Mouse (Mus musculus): ENCODE data around the gene Elf1. TPM values are rescaled to one million over a fixed set of nuclear protein-coding genes. Genes with fewer than 3 reads are reported as not detected.

The Elf1 gene
- total and polyA plus RNA-seq, 2 experiments from 2014 or later = 2.1 to 7.2 TPM

GRCm38 (mm10) chr14:79473384-79473783 lies 7.6 kb upstream of the Elf1 start:
- Histone ChIP-seq H3K36me3 (ENCODE audit: insufficient read depth, low read length) (peaks cover 44% of the 10 kb centered on the region), H3K9ac (replicated peaks; ENCODE audit: low read length, poor library complexity, severe bottlenecking) (no peak overlapping the region), H3K27ac (ENCODE audit: low read depth, low read length) (no peak overlapping the region), H3K4me2 (ENCODE audit: low read depth, low read length, poor library complexity, severe bottlenecking) (no peak overlapping the region), H3K4me3 (ENCODE audit: low read depth, low read length) (no peak overlapping the region), H3K27me3 (ENCODE audit: insufficient read depth, low read length) (no peaks in the 10 kb centered on the region), H3K4me1 (ENCODE audit: insufficient read depth, low read length) (no peaks in the 10 kb centered on the region), H3K9me3 (ENCODE audit: low read length) (no peaks in the 10 kb centered on the region)
- no peak for TF ChIP-seq CTCF (IDR thresholded peaks at IDR 0.05)
- DNase-seq (ENCODE audit: low spot score) (no peak), ATAC-seq (ENCODE audit: low FRiP score) (no peak)
- 84% methylated on average over 2 of the region's 2 CpGs for WGBS

- DNase-seq (ENCODE audit: low spot score) (peak; percentile 97), ATAC-seq (ENCODE audit: low FRiP score) (peak; percentile 94)
- Histone ChIP-seq H3K4me3 (ENCODE audit: low read depth, low read length) (peak within 1 kb of the TSS; percentile 97), H3K9me3 (ENCODE audit: low read length) (no peaks in the 10 kb centered on the region), H3K4me2 (ENCODE audit: low read depth, low read length, poor library complexity, severe bottlenecking) (peak within 1 kb of the TSS; percentile 64), H3K27me3 (ENCODE audit: insufficient read depth, low read length) (no peaks in the 10 kb centered on the region), H3K36me3 (ENCODE audit: insufficient read depth, low read length) (peaks cover 3% of the 10 kb centered on the region; the same call in 1 of the 2 replicates), H3K9ac (replicated peaks; ENCODE audit: low read length, poor library complexity, severe bottlenecking) (peak within 1 kb of the TSS; percentile 86), H3K27ac (ENCODE audit: low read depth, low read length) (peak within 1 kb of the TSS; percentile 100), H3K4me1 (ENCODE audit: insufficient read depth, low read length) (peaks cover 8% of the 10 kb centered on the region)
- TF ChIP-seq CTCF (IDR thresholded peaks at IDR 0.05) = no peak
- WGBS = under 1% methylated on average over 66 of the region's 86 CpGs
Observed at GRCm38 (mm10) chr14:79481339-79482151, 551 bp downstream of the Elf1 start, which contains the start of gene Wbp4. Wbp4 (minus strand) TSS chr14:79481520.

DNA sequence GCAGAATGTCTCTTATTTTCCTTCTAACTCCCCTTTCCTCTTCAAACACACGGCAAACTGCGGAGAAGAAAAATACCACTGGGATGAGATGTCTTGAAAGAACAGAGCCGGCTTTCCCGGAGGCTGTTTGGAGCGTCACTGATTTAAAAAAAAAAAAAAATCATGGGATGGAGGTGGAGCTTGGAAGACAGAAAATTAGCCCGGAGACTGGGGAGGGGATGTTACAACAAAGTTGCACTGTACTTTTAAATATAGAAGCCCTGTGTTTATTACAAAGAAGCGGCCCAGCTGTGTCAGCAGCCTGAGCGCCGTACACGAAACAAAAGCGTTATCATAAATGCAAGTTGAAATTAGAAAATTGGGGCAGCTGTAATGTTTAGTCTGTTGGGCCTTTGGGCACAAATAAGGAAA lies 1.3 kb downstream of the Elf1 start:
- Histone ChIP-seq H3K9me3 (ENCODE audit: low read length) (no peaks in the 10 kb centered on the region), H3K27me3 (ENCODE audit: insufficient read depth, low read length) (no peaks in the 10 kb centered on the region), H3K36me3 (ENCODE audit: insufficient read depth, low read length) (no peaks in the 10 kb centered on the region), H3K4me2 (ENCODE audit: low read depth, low read length, poor library complexity, severe bottlenecking) (peak overlapping the region; percentile 64), H3K27ac (ENCODE audit: low read depth, low read length) (peak overlapping the region; percentile 100), H3K4me3 (ENCODE audit: low read depth, low read length) (peak overlapping the region; percentile 97), H3K4me1 (ENCODE audit: insufficient read depth, low read length) (peaks cover 8% of the 10 kb centered on the region), H3K9ac (replicated peaks; ENCODE audit: low read length, poor library complexity, severe bottlenecking) (peak overlapping the region; percentile 68)
- WGBS = 0% methylated on average over 11 of the region's 11 CpGs
- peak; percentile 68 for DNase-seq (ENCODE audit: low spot score)
- TF ChIP-seq CTCF (IDR thresholded peaks at IDR 0.05) = no peak
- no peak for ATAC-seq (ENCODE audit: low FRiP score)

- 27% methylated on average over 15 of the region's 15 CpGs for whole genome bisulfite sequencing
- DNase-seq (ENCODE audit: low spot score) = no peak
- no peak for TF ChIP-seq CTCF (IDR thresholded peaks at IDR 0.05)
- H3K36me3 ChIP-seq (ENCODE audit: insufficient read depth, low read length) = no peaks in the 10 kb centered on the region
- H3K27ac ChIP-seq (ENCODE audit: low read depth, low read length) = peak overlapping the region; percentile 100
- no peaks in the 10 kb centered on the region for H3K9me3 ChIP-seq (ENCODE audit: low read length)
- peak overlapping the region; percentile 64 for H3K4me2 ChIP-seq (ENCODE audit: low read depth, low read length, poor library complexity, severe bottlenecking)
- H3K27me3 ChIP-seq (ENCODE audit: insufficient read depth, low read length) = no peaks in the 10 kb centered on the region
- peak overlapping the region; percentile 97 for H3K4me3 ChIP-seq (ENCODE audit: low read depth, low read length)
- H3K4me1 ChIP-seq (ENCODE audit: insufficient read depth, low read length) = peaks cover 8% of the 10 kb centered on the region
- peak overlapping the region; percentile 68 for H3K9ac ChIP-seq (replicated peaks; ENCODE audit: low read length, poor library complexity, severe bottlenecking)
- no peak for ATAC-seq (ENCODE audit: low FRiP score)
Observed at GRCm38 (mm10) chr14:79482747-79483355, 1.9 kb downstream of the Elf1 start.

GRCm38 (mm10) chr14:79483611-79484120 lies 2.7 kb downstream of the Elf1 start:
- Histone ChIP-seq H3K36me3 (ENCODE audit: insufficient read depth, low read length) (no peaks in the 10 kb centered on the region), H3K9me3 (ENCODE audit: low read length) (no peaks in the 10 kb centered on the region), H3K4me2 (ENCODE audit: low read depth, low read length, poor library complexity, severe bottlenecking) (no peak overlapping the region), H3K4me3 (ENCODE audit: low read depth, low read length) (no peak overlapping the region), H3K27me3 (ENCODE audit: insufficient read depth, low read length) (no peaks in the 10 kb centered on the region), H3K27ac (ENCODE audit: low read depth, low read length) (no peak overlapping the region), H3K4me1 (ENCODE audit: insufficient read depth, low read length) (peaks cover 8% of the 10 kb centered on the region), H3K9ac (replicated peaks; ENCODE audit: low read length, poor library complexity, severe bottlenecking) (no peak overlapping the region)
- DNase-seq (ENCODE audit: low spot score) = no peak
- WGBS = 86% methylated on average over 8 of the region's 8 CpGs
- ATAC-seq (ENCODE audit: low FRiP score) = no peak
- TF ChIP-seq CTCF (IDR thresholded peaks at IDR 0.05) = no peak

DNA sequence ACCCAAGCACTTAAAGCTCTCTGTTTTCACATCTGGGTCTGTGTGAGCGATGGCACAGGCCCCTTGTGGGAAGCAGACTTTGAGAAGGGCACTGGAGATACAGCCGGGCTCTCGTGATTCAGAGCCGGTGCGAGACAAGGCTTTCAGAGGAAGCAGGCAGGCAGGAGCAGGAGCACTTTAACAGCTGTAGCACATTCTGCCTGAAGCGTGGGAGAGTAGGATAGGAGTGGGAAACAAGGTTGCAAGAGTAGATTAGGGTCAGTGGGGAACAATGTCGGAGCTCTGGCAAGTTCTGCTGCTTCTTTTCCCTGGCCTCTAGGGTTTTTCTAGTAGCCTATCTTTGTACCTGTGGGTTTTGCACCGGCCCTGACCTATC lies 5.6 kb downstream of the Elf1 start:
- DNase-seq (ENCODE audit: low spot score) (no peak), ATAC-seq (ENCODE audit: low FRiP score) (no peak)
- Histone ChIP-seq H3K27ac (ENCODE audit: low read depth, low read length) (no peak overlapping the region), H3K9me3 (ENCODE audit: low read length) (no peaks in the 10 kb centered on the region), H3K9ac (replicated peaks; ENCODE audit: low read length, poor library complexity, severe bottlenecking) (0 out of 2 replicates have a peak overlapping the region, but pooled peaks have one; percentile 46), H3K4me2 (ENCODE audit: low read depth, low read length, poor library complexity, severe bottlenecking) (peak overlapping the region; percentile 67), H3K27me3 (ENCODE audit: insufficient read depth, low read length) (no peaks in the 10 kb centered on the region), H3K4me3 (ENCODE audit: low read depth, low read length) (peak overlapping the region; percentile 45; the same call in 1 of the 2 replicates), H3K4me1 (ENCODE audit: insufficient read depth, low read length) (no peaks in the 10 kb centered on the region), H3K36me3 (ENCODE audit: insufficient read depth, low read length) (no peaks in the 10 kb centered on the region)
- WGBS = 35% methylated on average over 8 of the region's 8 CpGs
- no peak for TF ChIP-seq CTCF (IDR thresholded peaks at IDR 0.05)
